Mouse (Mus musculus) central nervous system, embryonic 18 days (tissue): Measurements from ENCODE around the gene Tmem132b. TPM values are rescaled to one million over a fixed set of nuclear protein-coding genes. Genes with fewer than 3 reads are reported as not detected.

Source experiments
- polyA plus RNA-seq: library from polyadenylated mRNA; depleted of rRNA; stranded (reverse); fragments of >200 nt; gene quantifications from 2 replicates; pipeline ENCODE4 v1.2.3, GENCODE M21; 2012; rRNA removed

Tmem132b gene
- polyA plus RNA-seq, result 9.3 and 10.5 TPM in 2 replicates

DNA sequence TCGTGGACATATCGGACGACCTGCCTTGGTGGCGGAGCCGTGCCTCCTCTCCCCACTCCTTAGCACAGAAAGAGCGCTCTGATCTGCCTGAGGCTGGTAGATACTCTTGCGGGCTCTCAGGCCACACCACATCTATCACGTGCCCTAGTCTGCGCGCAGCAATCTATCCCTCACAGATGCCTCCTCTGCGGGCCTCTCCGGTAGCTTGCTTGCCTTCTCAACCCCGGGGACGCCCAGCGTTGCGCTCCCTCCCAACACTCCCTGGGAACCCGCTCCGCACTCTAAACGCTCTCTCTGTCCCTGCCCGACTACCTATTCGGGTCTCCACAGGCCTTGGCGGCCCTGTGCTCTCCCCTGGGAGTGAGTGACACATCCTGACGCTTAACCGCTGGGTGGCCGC, at the start of gene Tmem132b:
Gene Tmem132b, plus strand, starts transcription at position 141 of the 400 bp plus-strand sequence.

Other genes with a start within 250 kb of the Tmem132b start
- gene Scarb1, start 190.7 kb upstream of the Tmem132b start, polyA plus RNA-seq, result 52.9 and 57.3 TPM in 2 replicates
- 0.13 and 0.28 TPM in 2 replicates for gene Gm10382, start 142.5 kb upstream of the Tmem132b start, polyA plus RNA-seq
- gene Ubc, start 141.6 kb upstream of the Tmem132b start, polyA plus RNA-seq, result 797 and 818 TPM in 2 replicates
- gene Dhx37, start 97.7 kb upstream of the Tmem132b start, polyA plus RNA-seq, result 24.5 and 25.6 TPM in 2 replicates
- 19.2 and 21.1 TPM in 2 replicates for gene Bri3bp, start 90.2 kb upstream of the Tmem132b start, polyA plus RNA-seq
- 117 and 122 TPM in 2 replicates for gene Aacs, start 56.0 kb upstream of the Tmem132b start, polyA plus RNA-seq